Mouse (Mus musculus) frontal cortex, adult (tissue): Measurements from ENCODE around the gene Stard3.
A peak's percentile ranks its signal among the peaks of the same experiment; 100 is the strongest.

Experiments used
- ATAC-seq: cut with Nextera tagmentation; 2 replicates; pipeline ENCODE4 v1.9.2; 2017; ENCODE audit warnings: mild to moderate bottlenecking, moderate library complexity, mixed read lengths; ENCODE audit not compliant: low TSS enrichment

Stard3 gene

GRCm38 (mm10) chr11:98348083-98348961 is 9.8 kb upstream of the Stard3 start, which contains the start of gene Ppp1r1b:
TSS of gene Ppp1r1b (plus strand) at chr11:98348404.
- peak; percentile 67 for ATAC-seq

GRCm38 (mm10) chr11:98349308-98349707 is 8.9 kb upstream of the Stard3 start:
- no peak for ATAC-seq

DNA sequence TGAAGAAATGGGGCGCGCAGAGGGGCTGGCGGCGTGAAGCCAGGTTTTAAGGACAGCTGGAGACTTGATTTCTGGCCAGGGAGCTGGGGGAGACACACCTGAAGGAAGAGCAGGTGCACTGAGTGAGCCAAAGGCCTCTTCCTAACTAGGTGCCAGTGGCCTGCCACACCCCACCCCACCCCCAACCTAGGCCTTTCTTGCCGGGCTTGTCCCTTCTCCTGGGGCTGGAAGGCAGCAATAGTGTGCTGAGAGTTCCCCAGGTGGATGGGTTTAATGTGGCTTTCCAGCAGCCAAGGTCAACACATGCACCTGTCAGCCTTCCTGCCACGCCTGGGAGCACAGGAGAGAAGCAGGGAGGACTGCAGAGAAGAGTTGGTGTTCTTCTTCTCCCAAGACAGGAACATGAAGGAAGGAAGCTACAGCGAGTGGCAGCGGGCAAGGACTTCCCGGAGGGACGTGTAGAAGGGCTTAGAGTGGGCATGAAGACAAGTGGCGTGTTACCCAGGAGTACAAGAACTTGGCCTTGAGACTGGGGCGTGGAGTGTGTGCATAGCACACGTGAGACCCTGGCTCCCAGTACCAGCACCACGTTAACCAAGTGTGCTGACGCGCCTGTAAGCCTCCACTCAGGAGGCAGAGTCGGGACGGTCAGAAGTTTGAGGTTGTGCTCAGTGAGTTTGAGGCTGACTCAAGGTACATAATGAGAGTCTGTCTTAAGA is 5.7 kb upstream of the Stard3 start:
- ATAC-seq: no peak

- ATAC-seq: 0 out of 2 replicates have a peak, but pooled peaks have one; percentile 17
Measured at GRCm38 (mm10) chr11:98353651-98354211, 4.4 kb upstream of the Stard3 start.

- peak; percentile 50 for ATAC-seq
Measured at GRCm38 (mm10) chr11:98354445-98354844, 3.7 kb upstream of the Stard3 start.

- ATAC-seq: 0 out of 2 replicates have a peak, but pooled peaks have one; percentile 8
Measured at GRCm38 (mm10) chr11:98355732-98356299, 2.4 kb upstream of the Stard3 start.

DNA sequence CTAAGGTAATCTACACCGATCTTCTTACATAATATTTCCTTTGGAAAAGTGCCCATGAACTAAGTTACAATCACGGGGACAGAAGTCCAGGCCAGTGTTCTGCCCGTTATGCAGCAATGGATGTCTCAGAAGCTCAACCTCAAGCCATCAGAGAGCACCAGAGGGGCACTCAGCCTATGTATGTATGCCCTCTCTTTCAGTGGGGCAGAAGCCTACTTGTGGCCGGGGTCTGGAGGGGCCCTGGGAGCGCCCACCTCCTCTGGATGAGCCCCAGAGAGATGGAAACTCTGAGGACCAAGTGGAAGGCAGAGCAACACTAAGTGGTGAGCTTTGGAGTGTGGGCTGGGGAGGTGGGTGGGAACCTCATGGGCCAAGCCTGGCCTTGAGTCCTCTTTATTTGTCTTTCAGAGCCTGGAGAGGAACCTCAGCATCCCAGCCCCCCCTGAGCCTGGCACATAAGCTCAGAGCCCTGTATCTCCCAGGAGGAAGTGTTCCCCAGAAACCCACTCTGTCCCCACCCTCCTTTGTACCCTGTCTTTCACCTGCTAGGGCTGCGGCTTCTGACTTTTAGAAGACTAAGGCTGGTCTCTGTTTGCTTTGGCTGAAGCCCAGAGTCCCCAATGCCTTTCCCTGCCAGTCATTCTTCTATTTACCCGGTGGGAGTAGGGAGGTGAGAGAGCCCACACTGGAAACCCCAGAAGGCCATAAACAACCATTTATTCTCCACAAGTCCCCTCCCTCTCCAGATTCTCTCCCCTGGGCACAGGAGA is 1.4 kb upstream of the Stard3 start:
- ATAC-seq: no peak

GRCm38 (mm10) chr11:98357396-98358160 is 590 bp upstream of the Stard3 start:
- ATAC-seq: no peak

- ATAC-seq: no peak
Measured at GRCm38 (mm10) chr11:98360866-98361521, 2.8 kb downstream of the Stard3 start.

DNA sequence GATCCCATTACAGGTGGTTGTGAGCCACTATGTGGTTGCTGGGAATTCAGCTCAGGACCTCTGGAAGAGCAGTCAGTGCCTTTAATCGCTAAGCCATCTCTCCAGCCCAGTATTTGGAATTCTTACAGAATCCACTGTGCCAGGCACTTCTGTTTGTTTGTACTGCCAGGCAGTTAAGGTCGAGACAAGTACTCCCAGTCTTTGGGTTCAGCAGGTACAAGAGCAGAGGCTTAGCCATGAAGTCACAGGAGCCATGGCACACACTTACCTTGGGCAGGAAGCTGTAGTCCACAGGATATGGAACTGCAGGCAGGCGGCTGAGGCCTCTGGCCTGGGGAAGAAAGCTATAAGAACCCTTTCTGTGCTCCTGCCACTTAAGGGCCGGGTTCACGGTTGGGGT is 5.6 kb downstream of the Stard3 start:
- no peak for ATAC-seq

GRCm38 (mm10) chr11:98364410-98364809 is 6.2 kb downstream of the Stard3 start:
- no peak for ATAC-seq

DNA sequence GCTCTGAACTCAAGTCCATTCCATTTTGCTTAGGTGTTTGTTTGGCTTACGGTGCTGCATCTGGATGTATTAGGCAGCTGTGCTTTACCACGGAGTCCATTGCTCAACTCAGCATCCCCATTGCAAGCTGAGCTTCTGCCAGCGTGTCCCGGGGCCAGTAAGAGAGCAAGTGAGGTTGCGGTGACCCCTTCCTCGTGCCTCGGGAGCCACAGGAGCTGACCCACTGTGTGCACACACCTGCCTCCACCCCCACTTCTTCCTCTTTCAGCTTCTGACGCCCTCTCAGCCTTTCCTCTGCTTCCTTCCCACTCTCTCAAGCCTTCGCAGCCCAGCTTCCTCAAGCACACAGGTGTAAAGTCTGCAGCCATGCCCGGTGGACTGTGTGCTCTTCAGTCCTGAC is 8.1 kb downstream of the Stard3 start:
- ATAC-seq: no peak

GRCm38 (mm10) chr11:98367171-98367862 is 9.1 kb downstream of the Stard3 start:
- peak; percentile 36; the same call in 1 of the 2 replicates for ATAC-seq

GRCm38 (mm10) chr11:98367863-98368186 is 9.7 kb downstream of the Stard3 start:
- ATAC-seq: peak; percentile 11; the same call in 1 of the 2 replicates

- ATAC-seq: peak; percentile 50; the same call in 1 of the 2 replicates
Measured at GRCm38 (mm10) chr11:98369337-98369736, 11.2 kb downstream of the Stard3 start.

- no peak for ATAC-seq
Measured at GRCm38 (mm10) chr11:98370588-98370987, 12.4 kb downstream of the Stard3 start.

GRCm38 (mm10) chr11:98371556-98372240 is 13.5 kb downstream of the Stard3 start:
- no peak for ATAC-seq

- ATAC-seq: peak; percentile 38; the same call in 1 of the 2 replicates
Measured at GRCm38 (mm10) chr11:98372406-98372805, 14.2 kb downstream of the Stard3 start.

DNA sequence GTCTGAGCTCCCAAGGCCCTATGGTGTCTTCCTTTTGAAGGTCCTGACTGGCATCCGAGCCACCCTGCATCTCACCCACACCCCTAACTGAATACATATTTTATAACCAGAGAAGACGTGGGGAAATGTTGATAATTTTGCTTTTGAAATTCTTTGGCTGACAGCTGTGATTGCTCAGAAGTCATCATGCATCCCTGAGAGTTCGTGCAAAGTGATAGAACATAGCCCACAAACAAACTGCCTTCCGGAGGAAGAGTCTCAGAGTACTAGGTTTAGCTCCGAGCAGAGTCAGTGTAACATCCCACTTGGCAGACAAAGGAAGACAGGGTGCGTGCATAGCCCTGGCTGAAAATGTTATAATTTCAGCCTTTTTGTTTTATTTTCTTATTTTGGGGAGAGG is 15.1 kb downstream of the Stard3 start:
- ATAC-seq: no peak
